Mouse (Mus musculus) T-cell, adult 2 months (primary cell): Measurements from ENCODE around the gene Best1.

Source experiments
- DNase-seq: peaks from one replicate; pipeline ENCODE4 v3.0.0; 2022; ENCODE audit warnings: low spot score

Best1 gene

DNA sequence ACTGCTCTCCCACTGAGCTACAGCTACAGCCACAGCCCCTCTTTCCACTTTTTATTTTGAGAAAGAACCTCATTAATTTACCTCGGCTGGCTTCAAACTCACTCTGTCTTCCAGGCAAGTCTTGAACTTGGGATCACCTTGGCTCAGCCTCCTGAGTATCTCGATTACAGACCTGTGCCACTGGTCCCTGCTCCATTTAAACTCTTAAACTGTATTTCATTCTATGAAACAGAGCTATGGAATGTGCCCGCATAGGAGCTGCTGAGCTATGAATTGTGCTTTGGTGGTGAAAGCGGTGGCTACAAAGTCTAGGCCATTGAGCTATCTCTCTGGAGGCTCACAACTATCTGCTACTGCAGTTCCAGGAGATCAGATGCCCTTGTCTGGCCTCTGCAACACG lies 43.5 kb downstream of the Best1 start:
- DNase-seq, result no peak

GRCm38 (mm10) chr19:9956624-9957388 lies 44.6 kb downstream of the Best1 start:
- no peak for DNase-seq

GRCm38 (mm10) chr19:9955438-9955837 lies 46.0 kb downstream of the Best1 start:
- DNase-seq, result no peak

DNA sequence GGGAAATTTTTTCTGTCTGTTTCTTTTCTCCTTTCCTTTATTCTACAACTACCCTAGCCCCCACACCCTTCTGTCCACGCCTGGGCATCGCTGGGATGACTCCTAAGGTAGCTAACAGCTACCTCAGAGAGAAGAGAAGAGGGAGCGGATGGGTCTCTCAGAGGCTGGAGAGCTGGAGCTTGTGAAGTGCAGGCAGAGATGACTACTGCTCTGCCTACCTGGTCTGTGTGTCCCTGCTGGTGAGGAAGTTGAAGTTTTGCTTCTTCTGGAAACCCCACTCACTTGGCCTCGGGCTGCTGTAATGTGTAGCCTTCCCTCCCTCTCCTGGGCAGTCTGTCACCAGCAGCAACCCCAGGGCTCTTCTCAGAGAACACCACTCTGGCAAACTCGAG lies 46.6 kb downstream of the Best1 start:
- DNase-seq, result no peak

DNA sequence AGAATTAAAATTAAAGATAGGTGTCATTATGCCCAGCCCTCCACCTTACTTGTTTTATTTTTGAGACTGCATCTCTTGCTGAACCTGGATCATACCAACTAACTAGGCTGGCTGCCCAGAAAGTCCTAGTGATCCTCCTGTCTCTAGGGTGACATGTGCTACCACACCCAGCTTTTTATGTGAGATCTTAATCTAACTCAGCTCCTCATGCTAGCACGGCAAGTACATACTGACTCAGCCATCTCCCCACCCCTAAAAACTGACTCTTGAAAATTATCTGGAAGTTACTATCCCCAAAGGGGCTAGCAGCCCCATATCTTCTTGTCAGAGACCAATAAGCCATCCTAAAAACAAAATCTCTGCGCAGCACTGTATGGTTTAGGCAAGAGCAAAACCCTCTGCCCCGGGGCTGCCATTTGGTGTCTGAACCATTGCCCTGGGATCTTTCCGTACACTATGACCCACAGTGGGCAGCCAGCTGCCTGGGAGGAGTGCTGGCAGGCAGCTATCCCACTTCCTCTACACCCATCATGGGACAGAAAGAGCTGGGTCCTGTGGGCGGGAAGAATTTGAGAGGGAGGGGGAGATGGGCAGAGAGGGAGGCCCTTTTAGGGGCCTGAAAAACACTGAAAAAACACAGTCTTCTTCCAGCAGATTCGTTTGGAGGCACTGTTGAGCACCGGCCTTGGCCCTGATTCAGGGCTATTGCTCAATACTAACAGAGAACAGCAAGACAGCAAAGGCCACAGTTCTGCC lies 47.2 kb downstream of the Best1 start:
- no peak for DNase-seq

DNA sequence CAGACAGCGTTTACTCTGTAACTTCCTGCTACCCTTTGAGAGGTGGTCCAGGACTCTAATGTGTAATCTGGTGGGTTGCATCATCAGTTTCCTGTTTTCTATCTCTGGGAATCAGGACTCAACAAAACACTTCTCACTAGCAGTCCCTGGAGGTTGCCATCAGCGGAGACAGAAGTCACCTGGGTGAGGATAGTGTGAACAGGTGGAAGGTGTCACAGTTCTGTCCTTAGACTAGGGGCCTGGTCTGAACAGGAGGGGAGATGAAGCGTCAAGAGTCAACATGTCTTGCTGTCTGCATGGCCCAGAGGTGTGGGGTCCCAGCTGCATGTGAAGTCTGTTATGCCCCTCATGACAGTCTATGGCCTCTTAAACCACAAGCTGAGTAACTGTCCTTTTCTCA lies 48.5 kb downstream of the Best1 start:
- DNase-seq, result no peak

- DNase-seq, result no peak
Observed at GRCm38 (mm10) chr19:9952390-9952789, 49.0 kb downstream of the Best1 start.

DNA sequence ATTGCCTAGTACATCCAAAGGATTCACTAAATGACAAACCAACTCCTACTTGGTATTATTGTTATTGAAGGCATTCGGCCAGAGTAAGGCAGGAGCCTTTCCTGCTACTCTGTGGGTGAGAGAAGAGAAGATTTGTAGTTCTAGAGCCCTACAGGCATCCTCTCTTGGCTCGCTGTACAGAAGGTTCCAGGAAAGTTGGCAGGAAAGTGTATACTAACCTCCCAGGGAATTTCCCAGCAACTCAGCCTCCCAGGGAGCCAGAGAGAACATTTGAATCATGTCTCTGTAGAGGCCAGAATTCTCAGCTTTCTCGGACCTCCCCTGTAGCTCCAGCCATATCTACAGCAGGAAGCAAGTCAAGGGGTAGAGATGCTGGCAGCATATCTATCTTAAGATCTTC lies 54.4 kb downstream of the Best1 start:
- no peak for DNase-seq

DNA sequence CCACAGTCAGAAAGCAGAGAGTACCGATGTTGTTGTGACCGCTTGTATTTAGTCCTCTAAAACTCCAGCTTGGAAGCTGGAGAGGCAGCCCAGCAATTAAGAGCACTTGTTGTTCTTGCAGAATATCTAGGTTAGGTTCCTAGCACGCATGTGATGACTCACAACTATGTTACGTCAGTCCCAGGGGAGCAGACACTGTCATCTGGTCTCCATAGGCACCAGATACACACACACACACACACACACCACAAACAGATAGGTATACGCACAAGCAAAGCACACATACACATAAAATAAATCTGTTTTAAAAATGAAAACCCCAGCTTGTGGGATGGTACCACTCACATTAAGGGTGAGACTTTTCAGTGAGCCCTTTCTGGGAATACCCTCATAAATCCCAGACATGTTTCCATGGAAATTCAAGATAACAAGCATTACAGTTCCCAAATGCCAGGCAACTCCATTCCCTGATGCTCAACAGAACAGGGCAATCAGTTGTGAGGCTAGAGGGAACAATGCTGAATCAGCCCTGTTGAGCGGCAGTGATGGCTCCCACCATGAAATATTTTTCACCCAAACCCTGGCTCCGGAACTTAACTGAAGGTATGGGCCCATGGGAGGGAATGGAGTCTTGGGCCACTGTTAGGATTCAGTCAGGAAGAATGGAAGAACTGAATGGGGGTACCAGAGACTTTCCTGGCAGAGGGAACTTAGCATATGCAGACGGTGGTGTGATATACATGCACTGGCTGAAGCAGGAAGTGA lies 55.5 kb downstream of the Best1 start:
- no peak for DNase-seq

DNA sequence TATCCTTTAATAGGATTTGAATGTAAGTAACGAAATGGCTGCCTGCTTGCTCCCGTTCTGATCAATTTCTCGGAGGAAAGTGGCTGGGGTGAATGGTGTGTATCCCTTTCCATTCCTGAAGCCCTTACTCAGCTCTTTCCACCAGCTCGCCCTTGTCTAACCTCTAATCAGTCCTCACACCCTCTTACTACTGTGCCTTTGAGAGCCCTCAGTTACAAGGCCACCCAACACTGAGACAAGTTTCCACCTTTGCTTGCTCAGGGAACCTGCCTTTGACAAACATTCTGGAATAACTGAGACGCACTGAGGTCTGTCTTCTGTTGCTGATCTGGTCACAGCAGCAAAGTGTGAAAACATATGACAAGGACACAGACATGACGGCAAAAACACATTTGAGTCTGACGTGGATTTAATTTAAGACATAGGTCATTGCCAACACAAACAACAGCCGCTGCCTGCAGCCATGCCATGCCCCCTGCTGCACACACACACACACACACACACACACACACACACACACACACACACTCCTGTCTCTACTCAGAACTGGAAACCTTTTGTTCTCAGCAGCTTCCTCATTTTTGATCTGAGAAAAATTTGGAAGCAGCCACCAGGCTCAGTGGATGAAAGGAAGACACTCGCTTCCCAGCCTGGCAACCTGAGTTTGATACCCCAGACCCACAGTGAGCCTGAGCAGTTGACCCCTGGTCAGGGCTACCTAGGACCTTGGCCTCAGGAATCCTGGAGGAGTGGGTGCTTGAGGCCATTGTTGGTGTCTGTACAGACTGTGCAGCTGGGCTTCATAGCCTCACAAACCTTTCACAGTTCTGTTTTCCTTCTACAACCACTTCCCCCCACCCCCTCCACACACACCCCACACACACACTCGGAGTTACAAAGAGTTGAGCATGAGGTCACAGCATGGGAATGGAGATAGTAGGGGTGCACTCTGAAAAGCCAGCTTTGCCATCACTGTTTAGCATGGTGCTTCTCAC lies 58.6 kb downstream of the Best1 start:
- no peak for DNase-seq

- DNase-seq, result no peak
Observed at GRCm38 (mm10) chr19:9941809-9942208, 59.6 kb downstream of the Best1 start.

- no peak for DNase-seq
Observed at GRCm38 (mm10) chr19:9940903-9941302, 60.5 kb downstream of the Best1 start.

DNA sequence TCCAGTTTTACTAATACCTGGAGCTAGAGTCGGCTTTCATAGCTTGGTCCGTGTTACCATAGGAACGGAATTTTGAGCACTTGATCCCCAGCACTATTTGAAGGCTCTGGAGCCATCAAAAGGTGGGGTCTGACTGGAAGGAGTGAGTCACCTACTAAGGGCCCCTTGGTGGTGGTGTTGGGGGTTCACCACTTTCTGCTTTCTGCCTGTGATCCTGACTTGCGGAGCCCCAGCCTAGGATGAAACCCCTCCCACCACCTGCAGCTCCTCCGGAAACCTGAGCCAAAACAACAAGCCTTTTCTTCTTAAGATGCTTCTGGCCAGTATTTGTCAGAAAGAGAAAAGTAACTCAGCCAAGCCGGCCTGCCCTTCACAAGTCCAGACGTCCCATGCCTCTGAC lies 61.6 kb downstream of the Best1 start:
- DNase-seq, result no peak

DNA sequence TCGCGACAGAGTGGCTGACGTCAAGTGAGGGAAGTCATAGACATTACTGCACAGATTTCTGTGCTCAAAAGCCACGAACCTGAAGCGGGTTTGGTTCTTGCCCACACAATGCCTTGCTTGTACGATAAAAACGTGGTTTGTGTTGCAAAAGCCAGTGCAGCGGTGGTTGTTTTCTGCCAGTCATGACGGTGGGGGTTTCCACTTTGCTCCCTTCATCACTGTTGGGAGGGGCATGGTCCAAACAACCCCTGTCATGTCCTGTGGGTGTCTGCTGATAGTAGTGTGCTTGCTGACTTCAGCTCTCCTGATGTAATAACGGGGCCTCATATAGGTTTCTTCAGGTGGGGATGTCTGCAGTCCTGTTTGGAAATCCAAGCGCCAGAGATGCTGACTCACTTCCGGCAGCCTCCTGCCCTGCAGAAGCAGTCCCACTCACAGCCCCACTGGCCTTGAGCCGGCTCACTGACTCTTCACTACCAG lies 62.6 kb downstream of the Best1 start:
- peak; percentile 87 for DNase-seq

DNA sequence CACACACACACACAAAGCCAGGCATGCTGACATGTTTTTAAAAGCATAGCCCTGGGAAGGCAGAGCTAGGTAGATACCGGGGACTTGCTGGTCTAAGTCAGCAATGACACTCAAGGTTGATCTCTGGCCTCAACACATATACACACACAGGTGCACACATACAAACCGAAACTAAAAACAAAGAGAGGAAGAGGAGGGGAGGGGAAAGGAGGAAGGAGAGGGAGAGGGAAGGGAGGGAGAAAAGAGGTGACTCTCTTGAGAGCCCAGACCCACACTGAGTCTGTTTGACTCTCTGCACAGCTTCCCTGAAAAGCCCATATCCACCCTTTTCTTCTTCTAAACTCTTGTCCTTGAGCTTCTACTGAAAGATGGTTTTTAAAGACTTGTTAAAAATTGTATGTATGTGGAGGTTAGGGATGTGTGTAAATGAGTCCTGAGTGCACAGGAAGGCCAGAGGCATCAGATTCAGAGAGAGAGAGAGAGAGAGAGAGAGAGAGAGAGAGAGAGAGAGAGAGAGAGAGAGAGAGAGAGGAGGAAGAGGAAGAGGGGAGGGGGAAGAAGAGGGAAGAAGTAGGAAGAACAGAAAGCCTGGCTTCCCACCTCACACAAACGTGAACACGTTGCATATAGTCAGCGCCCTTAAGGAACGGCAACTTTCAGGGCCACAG lies 63.1 kb downstream of the Best1 start:
- DNase-seq, result peak; percentile 27

DNA sequence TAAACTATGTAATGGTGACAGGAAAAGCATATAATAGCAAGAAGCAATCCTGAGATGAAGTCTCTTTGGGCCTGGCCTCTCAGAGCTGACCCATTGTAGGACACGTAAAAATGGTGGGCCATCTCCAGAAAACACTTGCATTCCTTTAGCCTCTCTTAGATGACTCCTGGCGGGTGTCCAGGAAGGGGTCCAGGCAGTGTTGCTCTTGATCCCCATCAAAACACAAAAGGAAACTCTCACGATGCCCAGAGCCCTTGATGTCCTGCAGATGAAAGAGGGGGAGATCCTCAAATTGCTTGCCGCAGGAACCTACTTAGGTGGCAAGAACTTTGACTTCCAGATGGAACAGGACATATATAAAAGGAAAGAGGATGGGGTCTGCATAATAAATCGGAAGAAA lies 64.0 kb downstream of the Best1 start:
- no peak for DNase-seq

DNA sequence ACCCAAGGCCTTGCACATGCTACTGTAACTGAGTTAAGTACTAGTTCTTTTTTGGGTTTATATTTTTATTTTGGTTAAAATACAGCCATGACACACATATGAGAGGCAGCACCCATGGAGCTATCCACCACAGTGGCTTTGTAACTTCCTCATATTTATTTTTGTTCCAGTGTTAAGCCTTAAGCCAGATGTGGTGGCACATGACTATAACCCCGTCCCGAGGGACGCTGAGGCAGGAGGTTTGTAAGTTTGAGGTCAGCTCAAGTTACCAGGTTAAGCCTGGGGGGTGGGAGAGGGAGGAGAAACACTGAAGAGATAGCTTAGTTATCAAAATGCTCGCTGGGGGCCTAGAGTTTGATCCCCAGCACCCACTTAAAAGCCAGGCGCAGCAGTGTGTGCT lies 64.9 kb downstream of the Best1 start:
- DNase-seq, result peak; percentile 11
